Mouse (Mus musculus) gastrocnemius, postnatal 14 days (tissue): Measurements from ENCODE around the gene Tmem203. TPM values are rescaled to one million over a fixed set of nuclear protein-coding genes. Genes with fewer than 3 reads are reported as not detected.

ENCODE experiments used
- DNase-seq: peaks from one replicate; pipeline ENCODE4 v3.0.0; 2021; ENCODE audit warnings: mixed read lengths
- intact Hi-C: fragments of 180-260 bp; cut with DNase I; formaldehyde crosslinking; loops from one replicate; pipeline ENCODE4 v1.15.1; 2025; ENCODE audit warnings: low total_unique reads
- total RNA-seq, 2 experiments: library from RNA; stranded (reverse); gene quantifications; 2 replicates each; pipeline ENCODE4 v1.2.3; 2021

Tmem203 gene
- total RNA-seq, 2 experiments from 2014 or later, result 13.5 to 13.6 TPM

DNA sequence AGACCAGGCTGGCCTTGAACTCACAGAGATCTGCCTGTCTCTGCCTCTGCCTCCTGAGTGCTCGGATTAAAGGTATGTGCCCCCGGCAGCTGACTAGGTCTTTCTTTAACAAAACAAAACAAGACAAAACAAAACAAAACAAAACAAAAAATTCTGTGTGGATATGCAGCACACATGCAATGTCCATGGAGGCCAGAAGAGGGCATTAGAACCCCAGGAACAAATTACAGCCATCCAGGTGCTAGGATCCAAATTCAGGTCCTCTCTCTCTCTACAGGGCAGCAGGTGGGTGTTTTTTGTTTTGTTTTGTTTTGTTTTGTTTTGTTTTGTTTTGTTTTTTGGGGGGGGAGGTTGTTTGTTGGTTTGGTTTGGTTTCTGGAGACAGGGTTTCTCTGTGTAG lies 3.6 kb downstream of the Tmem203 start:
- DNase-seq, result no peak
- intact Hi-C loops, result no loop called here

GRCm38 (mm10) chr2:25261870-25262269 lies 6.6 kb downstream of the Tmem203 start:
- DNase-seq, result no peak
- intact Hi-C loops, result no loop called here

- peak; percentile 93 for DNase-seq
- intact Hi-C loops, result no loop called here
Measured at GRCm38 (mm10) chr2:25262291-25262767, 7.1 kb downstream of the Tmem203 start, which contains the start of gene Tprn. Tprn (plus strand) TSS chr2:25262618.

- intact Hi-C loops, result no loop called here
Measured at GRCm38 (mm10) chr2:25262795-25263622, 7.8 kb downstream of the Tmem203 start.

GRCm38 (mm10) chr2:25263623-25264285 lies 8.5 kb downstream of the Tmem203 start:
- intact Hi-C loops, result no loop called here
- no peak for DNase-seq

More at GRCm38 (mm10) chr2:25262795-25263622, 7.8 kb downstream of the Tmem203 start:
- DNase-seq, result peak; percentile 37

DNA sequence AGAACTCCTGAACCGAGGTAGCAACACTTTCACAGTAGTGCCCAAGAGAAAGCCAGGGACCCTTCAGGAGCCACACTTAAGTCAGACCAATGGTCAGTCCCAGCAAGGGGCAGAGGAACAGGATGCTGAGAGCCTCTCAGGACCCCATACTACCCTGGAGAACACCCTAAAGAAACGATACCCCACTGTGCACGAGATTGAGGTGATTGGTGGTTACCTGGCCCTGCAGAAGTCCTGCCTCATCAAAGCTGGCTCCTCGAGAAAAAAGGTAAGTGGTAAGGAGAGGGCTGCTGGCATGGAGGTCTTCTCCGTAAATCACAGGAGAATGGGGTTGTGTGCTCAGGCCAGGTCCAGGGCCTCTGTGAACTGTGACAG lies 9.0 kb downstream of the Tmem203 start:
- DNase-seq, result no peak
- intact Hi-C loops, result no loop called here

- intact Hi-C loops, result no loop called here
- DNase-seq, result no peak
Measured at GRCm38 (mm10) chr2:25264851-25265250, 9.6 kb downstream of the Tmem203 start.

DNA sequence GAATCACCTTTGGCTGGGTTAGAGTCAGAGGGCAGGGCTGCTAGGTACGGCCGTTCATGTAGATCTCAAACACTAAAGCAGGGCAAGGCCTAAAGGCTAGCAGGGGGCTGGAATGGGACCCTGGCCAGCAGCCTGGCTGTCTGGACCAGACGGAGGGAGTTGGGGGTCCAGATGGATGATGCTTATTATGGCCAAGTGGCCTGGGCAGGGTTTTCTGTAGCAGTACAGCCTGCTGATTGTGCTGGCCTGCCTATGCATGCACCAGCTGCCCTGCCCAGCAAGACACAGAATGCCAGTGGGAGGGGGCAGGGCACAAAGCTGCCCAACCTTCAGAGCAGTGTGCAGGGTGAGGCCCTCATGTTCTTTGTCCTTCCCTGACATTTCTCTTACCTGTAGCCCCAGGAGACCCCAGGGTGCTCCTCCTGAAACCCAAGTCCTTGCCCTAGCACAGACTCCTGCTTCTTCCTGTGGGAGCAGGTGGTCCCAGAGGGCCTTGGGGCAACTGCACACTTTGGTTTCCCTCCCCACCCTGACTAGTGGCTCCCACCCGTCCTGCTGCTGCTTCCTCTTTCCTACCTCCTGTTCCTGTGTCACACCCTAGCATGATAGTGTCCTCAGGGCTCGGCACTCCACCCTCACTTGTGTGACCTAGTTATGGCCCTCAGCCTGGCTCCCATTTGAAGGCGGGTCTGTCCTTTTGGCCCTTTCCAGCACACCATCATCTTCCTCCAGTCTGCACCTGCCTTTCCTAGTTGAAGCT lies 10.8 kb downstream of the Tmem203 start:
- intact Hi-C loops, result no loop called here

GRCm38 (mm10) chr2:25266720-25267119 lies 11.5 kb downstream of the Tmem203 start:
- no peak for DNase-seq
- intact Hi-C loops, result no loop called here

More for the DNA sequence above, 10.8 kb downstream of the Tmem203 start:
- DNase-seq, result no peak

DNA sequence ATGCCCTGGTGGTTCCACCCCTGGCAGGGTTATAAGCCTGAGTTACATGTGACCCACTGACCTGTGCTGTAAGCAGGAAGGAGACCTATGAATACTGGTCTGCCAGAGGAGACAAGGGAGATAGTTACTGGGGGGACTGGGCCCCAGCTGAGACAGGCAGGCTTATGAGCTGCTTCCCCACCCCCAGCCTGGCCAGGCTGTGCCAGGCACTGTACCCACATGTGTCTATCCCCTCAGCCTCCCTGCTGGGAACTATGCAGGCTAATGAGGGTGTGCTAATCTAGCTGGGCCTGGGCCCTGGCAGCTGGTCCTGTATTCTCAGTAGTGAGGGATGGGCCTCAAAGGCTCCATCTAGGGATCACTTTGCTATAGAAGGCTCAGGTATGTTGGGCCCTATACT lies 12.0 kb downstream of the Tmem203 start:
- intact Hi-C loops, result no loop called here

GRCm38 (mm10) chr2:25267746-25268309 lies 12.6 kb downstream of the Tmem203 start:
- intact Hi-C loops, result no loop called here
- DNase-seq, result no peak

More for the DNA sequence above, 12.0 kb downstream of the Tmem203 start:
- no peak for DNase-seq

DNA sequence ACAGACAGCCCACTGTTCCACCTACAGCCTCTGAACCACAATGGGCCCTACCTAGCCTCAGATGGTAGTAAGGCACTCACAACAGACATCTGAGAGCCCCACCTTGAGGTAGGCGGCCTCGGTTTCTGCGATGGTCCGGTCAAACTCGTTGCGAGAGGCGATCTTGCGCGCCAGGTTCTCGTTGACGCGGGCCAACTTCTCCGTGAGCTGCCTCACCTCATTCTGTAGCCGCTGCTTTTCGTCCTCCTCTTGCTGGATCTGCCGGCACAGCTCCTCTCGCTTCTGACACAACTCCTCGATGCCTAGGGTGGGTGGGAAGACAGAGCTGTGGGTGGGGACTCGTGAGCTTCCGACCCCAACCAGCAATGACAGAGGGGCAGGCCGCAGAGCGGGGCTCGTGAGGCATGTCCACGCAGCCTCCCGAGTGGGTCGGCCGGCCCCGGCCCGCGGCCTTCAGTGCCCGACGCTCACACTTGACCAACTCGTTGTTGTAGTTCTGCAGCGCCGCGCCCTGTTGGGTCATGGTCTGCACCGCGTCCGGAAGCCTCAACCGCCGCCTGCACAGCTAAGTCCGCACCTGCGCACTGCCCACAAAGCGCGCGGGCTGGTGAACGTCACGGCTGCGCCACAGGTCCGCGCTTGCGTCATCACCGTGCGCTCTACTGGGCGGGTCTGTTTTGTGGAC lies 16.7 kb downstream of the Tmem203 start, which contains the start of the genes Ssna1 and Anapc2:
Ssna1 (minus strand) TSS at position 612 of the 685 bp plus-strand sequence.
Anapc2 (plus strand) TSS at position 652 of the 685 bp plus-strand sequence.
- DNase-seq, result peak; percentile 97
- intact Hi-C loops, result no loop called here

DNA sequence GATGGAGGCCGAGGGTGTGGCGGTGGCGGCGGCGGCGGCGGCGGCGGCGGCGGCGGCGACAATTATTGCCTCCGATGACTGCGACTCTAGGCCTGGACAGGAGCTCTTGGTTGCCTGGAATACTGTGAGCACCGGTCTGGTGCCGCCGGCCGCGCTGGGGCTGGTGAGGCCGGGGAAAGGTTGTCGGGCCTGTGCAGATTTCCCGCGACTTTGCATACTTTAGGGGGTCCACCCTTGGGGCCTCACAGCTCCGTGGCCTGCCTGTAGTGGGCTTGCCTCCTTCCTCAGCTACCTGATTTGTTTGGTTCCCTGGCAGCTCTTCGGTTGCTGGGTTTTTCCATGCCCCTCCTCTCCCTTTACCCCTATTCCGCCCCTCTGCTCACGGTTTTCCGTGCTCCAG lies 17.3 kb downstream of the Tmem203 start:
- intact Hi-C loops, result no loop called here

GRCm38 (mm10) chr2:25273010-25273409 lies 17.8 kb downstream of the Tmem203 start:
- DNase-seq, result no peak
- intact Hi-C loops, result no loop called here

More for the DNA sequence above, 17.3 kb downstream of the Tmem203 start:
- no peak for DNase-seq

GRCm38 (mm10) chr2:25278928-25279882 lies 24.0 kb downstream of the Tmem203 start:
- peak; percentile 74 for DNase-seq
- intact Hi-C loops, result no loop called here

- intact Hi-C loops, result no loop called here
- DNase-seq, result no peak
Measured at GRCm38 (mm10) chr2:25285551-25285950, 30.3 kb downstream of the Tmem203 start.

DNA sequence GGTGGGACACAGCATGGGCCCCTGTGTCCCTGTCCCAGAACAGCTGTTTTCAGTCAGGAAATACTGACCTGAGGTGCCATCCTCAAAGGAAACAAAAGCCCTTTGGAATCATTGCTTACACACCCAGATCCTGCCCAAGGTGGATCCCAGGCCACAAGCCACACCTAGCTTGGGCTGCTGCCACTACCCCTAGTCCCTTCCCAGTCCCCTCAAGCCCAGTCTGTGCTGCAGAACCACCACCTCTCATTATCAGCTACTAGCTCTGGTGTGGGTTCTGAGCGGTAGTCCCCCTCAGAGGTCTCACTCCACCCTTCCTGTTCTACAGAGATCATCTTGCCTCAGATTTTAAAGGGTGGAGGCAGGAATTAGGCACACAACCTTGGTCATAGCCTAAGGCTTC lies 31.1 kb downstream of the Tmem203 start:
- no peak for DNase-seq
- intact Hi-C loops, result no loop called here
